ENCODE assay signal across 10 mouse cellular contexts in the genomic region with DNA sequence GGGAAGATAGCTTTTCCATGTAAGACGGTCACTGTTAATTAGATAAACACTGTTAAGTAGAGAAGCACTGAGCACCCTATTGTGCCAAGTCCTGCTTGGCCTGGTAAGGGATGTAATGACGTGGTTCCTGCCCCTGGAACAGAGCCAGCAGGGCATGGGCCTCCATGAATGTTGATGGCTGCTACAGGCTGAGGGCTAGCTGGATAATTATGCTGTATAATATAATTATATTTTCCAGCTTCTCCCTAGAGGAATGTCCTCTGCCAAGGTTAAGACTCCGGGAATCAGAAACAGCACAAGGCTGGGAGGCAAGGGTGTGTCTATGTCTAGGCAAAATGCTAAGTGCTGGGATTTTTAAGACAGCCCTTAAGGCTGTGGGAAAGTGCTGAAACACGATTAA. TPM values are rescaled to one million over a fixed set of nuclear protein-coding genes. Genes with fewer than 3 reads are reported as not detected.
DNase-seq lines count a peak whose midpoint lies in the region; ATAC-seq and TF ChIP-seq lines count a peak whose summit lies in the region.
"Had no signal": no experiment of that assay in that cellular context is flagged by ENCODE, and none has a peak within 500 bp of the region (broad histone marks: within the 10 kb centered on the region; RNA-seq: fewer than 3 reads in every experiment).

No protein-coding gene starts in this region.

- H3K36me3 ChIP-seq in intestine, embryonic 15.5 days = peaks cover 4% of the 10 kb centered on the region; the same call in 1 of the 2 replicates
- H3K36me3 ChIP-seq in intestine, postnatal 0 days (ENCODE audit: control insufficient read depth, insufficient read depth) = peaks cover 27% of the 10 kb centered on the region

- WGBS in intestine, embryonic 15.5 days = 79% methylated on average over 4 of the region's 4 CpGs
- 63% methylated on average over 4 of the region's 4 CpGs for WGBS in intestine, postnatal 0 days

- no peak overlapping the region for H3K9ac ChIP-seq in intestine, embryonic 15.5 days
- H3K9ac ChIP-seq in intestine, postnatal 0 days (ENCODE audit: low read depth, low read length) = no peak overlapping the region
- H3K9ac ChIP-seq: limb, embryonic 12.5 days; lung, embryonic 15.5 days had no signal

- no peak overlapping the region for H3K27ac ChIP-seq in intestine, embryonic 15.5 days
- H3K27ac ChIP-seq in intestine, postnatal 0 days (ENCODE audit: low read depth, low read length) = no peak overlapping the region
- H3K27ac ChIP-seq: limb, embryonic 12.5 days; lung, embryonic 15.5 days had no signal

- peak; percentile 9 for DNase-seq in adrenal gland, adult 8-10 months
- DNase-seq in adrenal gland, postnatal 4 days (ENCODE audit: low spot score in 2 of 2) = no peak
- DNase-seq in right cerebral cortex, postnatal 4 days = peak; percentile 12
- DNase-seq in right cerebral cortex, postnatal 25 days = no peak
- no peak for DNase-seq in spleen, postnatal 10 days (ENCODE audit: low spot score in 2 of 2)
- DNase-seq in thymus, postnatal 14 days = no peak

- no peaks in the 10 kb centered on the region for H3K9me3 ChIP-seq in intestine, embryonic 15.5 days
- H3K9me3 ChIP-seq in intestine, postnatal 0 days (ENCODE audit: control insufficient read depth) = no peaks in the 10 kb centered on the region
- H3K9me3 ChIP-seq: limb, embryonic 12.5 days; lung, embryonic 15.5 days had no signal

- H3K27me3 ChIP-seq in intestine, embryonic 15.5 days (replicated peaks) = no peaks in the 10 kb centered on the region
- H3K27me3 ChIP-seq in intestine, postnatal 0 days (replicated peaks; ENCODE audit: control insufficient read depth, insufficient read depth, low read length) = no peaks in the 10 kb centered on the region
- H3K27me3 ChIP-seq: limb, embryonic 12.5 days; lung, embryonic 15.5 days had no signal

- no peaks in the 10 kb centered on the region for H3K4me1 ChIP-seq in intestine, embryonic 15.5 days (replicated peaks)
- H3K4me1 ChIP-seq in intestine, postnatal 0 days (replicated peaks; ENCODE audit: control insufficient read depth, insufficient read depth, low read length) = no peaks in the 10 kb centered on the region
- H3K4me1 ChIP-seq: limb, embryonic 12.5 days; lung, embryonic 15.5 days had no signal

- peak; percentile 36; the same call in 1 of the 2 replicates for ATAC-seq in intestine, embryonic 15.5 days
- ATAC-seq in intestine, postnatal 0 days = no peak

- no peak overlapping the region for H3K4me2 ChIP-seq in intestine, embryonic 15.5 days (replicated peaks)
- no peak overlapping the region for H3K4me2 ChIP-seq in intestine, postnatal 0 days (replicated peaks; ENCODE audit: low read depth)
- H3K4me2 ChIP-seq: limb, embryonic 12.5 days; lung, embryonic 15.5 days had no signal

- no peak for TF ChIP-seq CTCF in intestine, postnatal 0 days (IDR thresholded peaks at IDR 0.05; ENCODE audit: low read depth)

- H3K4me3 ChIP-seq in intestine, embryonic 15.5 days (replicated peaks) = no peak overlapping the region
- H3K4me3 ChIP-seq in intestine, postnatal 0 days (ENCODE audit: low read depth, low read length) = no peak overlapping the region
- H3K4me3 ChIP-seq: limb, embryonic 12.5 days; lung, embryonic 15.5 days had no signal

RNA-seq across cellular contexts. Expression of gene Fam151b, which starts 7.0 kb away (rescaled TPM):
- total RNA-seq in adrenal gland, adult 8-10 months (2022) = 1 to 10 TPM; 4.2 to 9.2 (median 7.1) TPM
- 1 to 10 TPM; 5.8 to 7.7 TPM for total RNA-seq in adrenal gland, postnatal 4 days (2021)
- 0.14 TPM in 1 of 2 replicates, not detected in the other for polyA plus RNA-seq in intestine, embryonic 15.5 days (2015; fragmentation: Nextera tagmentation; extraction: Ambion mirVana)
- 0.29 and 0.46 TPM in 2 replicates for polyA plus RNA-seq in intestine, postnatal 0 days (2015; fragmentation: Nextera tagmentation; extraction: Ambion mirVana)

RNA-seq across cellular contexts. Expression of gene Zfyve16, which starts 39.9 kb away (rescaled TPM):
- total RNA-seq in adrenal gland, adult 8-10 months (2022) = 10 to 100 TPM; 23.9 to 39.6 (median 30.0) TPM
- total RNA-seq in adrenal gland, postnatal 4 days (2021) = 10 to 100 TPM; 24.6 to 27.5 TPM
- 6.6 and 8.8 TPM in 2 replicates for polyA plus RNA-seq in intestine, embryonic 15.5 days (2015; fragmentation: Nextera tagmentation; extraction: Ambion mirVana)
- 3.5 TPM in 2 replicates for polyA plus RNA-seq in intestine, postnatal 0 days (2015; fragmentation: Nextera tagmentation; extraction: Ambion mirVana)

Comparison
In these comparisons a context has a peak if more than half of its experiments do, and no peak if none do; other contexts are left out.
1. DNase-seq: peak in adrenal gland, adult 8-10 months (single experiment) and right cerebral cortex, postnatal 4 days (single experiment); none in adrenal gland, postnatal 4 days (0 of 2), right cerebral cortex, postnatal 25 days (single experiment), spleen, postnatal 10 days (0 of 2) and thymus, postnatal 14 days (single experiment).